Mouse (Mus musculus) Patski (cell line): ENCODE measurements around the gene Grem2. TPM values are rescaled to one million over a fixed set of nuclear protein-coding genes. Genes with fewer than 3 reads are reported as not detected.

Experiments
- ATAC-seq: fragments of 100-300 bp; one replicate; pipeline ENCODE4 v1.8.0; 2021
- CTCF ChIA-PET: fragments of 350-600 bp; sonication (Branson Sonifier 250); formaldehyde crosslinking; loops from one replicate; lab custom pipeline; 2022; ENCODE audit warnings: inconsistent platforms; lab: Charles Lee
- POLR2A ChIA-PET: fragments of 350-600 bp; sonication (Branson Sonifier 250); formaldehyde crosslinking; loops from one replicate; lab custom pipeline; 2022; ENCODE audit warnings: antibody characterized with exemption, inconsistent platforms; lab: Charles Lee
- DNase-seq: peaks from one replicate; pipeline ENCODE4 v3.0.0-alpha.2; 2011; ENCODE audit warnings: low read depth, low spot score
- H3K27me3 ChIP-seq: fragments of 371-371 bp; one replicate; pipeline ENCODE4 v1.5.1; 2021
- CTCF ChIP-seq: fragments of 100-300 bp; IDR thresholded peaks from one replicate; pipeline ENCODE4 v1.5.1; 2021
- in situ Hi-C: fragments of 300-500 bp; cut with MboI; formaldehyde crosslinking; loops from 3 replicates; pipeline ENCODE4 v1.11.1; 2018; ENCODE audit warnings: low pct_unique_long_range_greater_than_20kb, mixed read lengths
- polyA plus RNA-seq: library from polyadenylated mRNA; unstranded; gene quantifications from one replicate; pipeline ENCODE4 v1.2.3, GENCODE M21; 2021

The Grem2 gene
- polyA plus RNA-seq: not detected

- in situ Hi-C loops: no loop called here
Measured at GRCm38 (mm10) chr1:174921298-174921955, at the start of gene Grem2. TSS of gene Grem2 (minus strand) at chr1:174921819.

GRCm38 (mm10) chr1:174959837-174960236 lies 38.2 kb upstream of the Grem2 start:
- ChIA-PET POLR2A (no interaction called here), CTCF (no interaction called here)
- no peak for TF ChIP-seq CTCF
- ATAC-seq: no peak
- DNase-seq: no peak
- H3K27me3 ChIP-seq: no peaks in the 10 kb centered on the region
- in situ Hi-C loops: no loop called here

More at GRCm38 (mm10) chr1:174921298-174921955, at the start of gene Grem2:
- POLR2A ChIA-PET: no interaction called here
- CTCF ChIA-PET: no interaction called here
- H3K27me3 ChIP-seq: peaks cover 4% of the 10 kb centered on the region
- TF ChIP-seq CTCF: no peak
- no peak for DNase-seq
- no peak for ATAC-seq

GRCm38 (mm10) chr1:174931003-174931619 lies 9.5 kb upstream of the Grem2 start:
- ATAC-seq: no peak

GRCm38 (mm10) chr1:174929459-174930181 lies 8.0 kb upstream of the Grem2 start:
- POLR2A ChIA-PET: no interaction called here
- no peak for TF ChIP-seq CTCF
- CTCF ChIA-PET: no interaction called here
- DNase-seq (no peak), ATAC-seq (no peak)
- in situ Hi-C loops: no loop called here
- H3K27me3 ChIP-seq: no peaks in the 10 kb centered on the region

More at GRCm38 (mm10) chr1:174931003-174931619, 9.5 kb upstream of the Grem2 start:
- CTCF ChIA-PET: no interaction called here
- POLR2A ChIA-PET: no interaction called here
- no peaks in the 10 kb centered on the region for H3K27me3 ChIP-seq
- in situ Hi-C loops: no loop called here
- no peak for DNase-seq
- TF ChIP-seq CTCF: no peak

GRCm38 (mm10) chr1:174918949-174919348 lies 2.7 kb downstream of the Grem2 start:
- no peak for TF ChIP-seq CTCF
- DNase-seq (no peak), ATAC-seq (no peak)
- POLR2A ChIA-PET: no interaction called here
- CTCF ChIA-PET: no interaction called here
- in situ Hi-C loops: no loop called here
- H3K27me3 ChIP-seq: peaks cover 4% of the 10 kb centered on the region

GRCm38 (mm10) chr1:174918236-174918870 lies 3.3 kb downstream of the Grem2 start:
- H3K27me3 ChIP-seq: no peaks in the 10 kb centered on the region
- CTCF ChIA-PET: no interaction called here
- DNase-seq (no peak), ATAC-seq (no peak)
- TF ChIP-seq CTCF: no peak
- POLR2A ChIA-PET: no interaction called here
- in situ Hi-C loops: no loop called here

GRCm38 (mm10) chr1:174909834-174910233 lies 11.8 kb downstream of the Grem2 start:
- ATAC-seq: no peak
- CTCF ChIA-PET: no interaction called here
- in situ Hi-C loops: no loop called here
- POLR2A ChIA-PET: no interaction called here
- no peak for TF ChIP-seq CTCF
- no peak for DNase-seq
- H3K27me3 ChIP-seq: no peaks in the 10 kb centered on the region

GRCm38 (mm10) chr1:174908232-174908631 lies 13.4 kb downstream of the Grem2 start:
- DNase-seq (no peak), ATAC-seq (no peak)
- in situ Hi-C loops: no loop called here
- POLR2A ChIA-PET: no interaction called here
- TF ChIP-seq CTCF: no peak
- CTCF ChIA-PET: no interaction called here
- H3K27me3 ChIP-seq: no peaks in the 10 kb centered on the region

GRCm38 (mm10) chr1:174907637-174908036 lies 14.0 kb downstream of the Grem2 start:
- in situ Hi-C loops: no loop called here
- no peak for TF ChIP-seq CTCF
- POLR2A ChIA-PET: no interaction called here
- no peaks in the 10 kb centered on the region for H3K27me3 ChIP-seq
- DNase-seq (no peak), ATAC-seq (no peak)
- CTCF ChIA-PET: no interaction called here

- no peak for TF ChIP-seq CTCF
- POLR2A ChIA-PET: no interaction called here
- DNase-seq (no peak), ATAC-seq (no peak)
- in situ Hi-C loops: no loop called here
- CTCF ChIA-PET: interaction anchor here (1.4 kb wide), 1 partner anchor 18 kb away, joined by 3 read pairs; no protein-coding TSS in a partner anchor
- H3K27me3 ChIP-seq: no peaks in the 10 kb centered on the region
Measured at GRCm38 (mm10) chr1:174902755-174903154, 18.9 kb downstream of the Grem2 start.
